Mouse (Mus musculus) lung, embryonic 15.5 days (tissue): ENCODE measurements at regions not wholly inside any gene's neighbourhood (a gene's known extent, or its start where the extent isn't known, plus 50 kb on each side); places are given as distances from the start of the nearest gene placed in this dataset.

Experiments
- ATAC-seq: fragments of 200-750 bp; cut with Nextera tagmentation; 2 replicates; pipeline ENCODE4 v1.8.0; 2017; ENCODE audit warnings: moderate number of reproducible peaks, borderline replicate concordance; ENCODE audit not compliant: low FRiP score, low TSS enrichment; ENCODE audit errors: extremely low read depth
- H3K27ac ChIP-seq: fragments of 300-500 bp; sonication (generic); 2 replicates; pipeline ENCODE4 v1.5.1; 2015; ENCODE audit warnings: moderate library complexity, mild to moderate bottlenecking, inconsistent platforms
- H3K27me3 ChIP-seq: fragments of 300-500 bp; sonication (generic); 2 replicates; pipeline ENCODE4 v1.6.1; 2015; ENCODE audit warnings: inconsistent platforms
- H3K36me3 ChIP-seq: fragments of 300-500 bp; sonication (generic); 2 replicates; pipeline ENCODE4 v1.6.1; 2015; ENCODE audit warnings: inconsistent platforms
- H3K4me1 ChIP-seq: fragments of 300-500 bp; sonication (generic); 2 replicates; pipeline ENCODE4 v1.6.1; 2015; ENCODE audit warnings: inconsistent platforms
- H3K4me2 ChIP-seq: fragments of 300-500 bp; sonication (generic); 2 replicates; pipeline ENCODE4 v1.6.1; 2015; ENCODE audit warnings: inconsistent platforms, mild to moderate bottlenecking, moderate library complexity
- H3K4me3 ChIP-seq: fragments of 300-500 bp; sonication (generic); 2 replicates; pipeline ENCODE4 v1.5.1; 2015; ENCODE audit warnings: mild to moderate bottlenecking, inconsistent platforms
- H3K9ac ChIP-seq: fragments of 300-500 bp; sonication (generic); 2 replicates; pipeline ENCODE4 v1.6.1; 2015; ENCODE audit warnings: inconsistent platforms
- H3K9me3 ChIP-seq: fragments of 300-500 bp; sonication (generic); 2 replicates; pipeline ENCODE4 v1.6.1; 2016; ENCODE audit warnings: inconsistent platforms
- WGBS: fragments of 180-500 bp; shearing (Covaris S2); methylation state at CpG from one replicate; pipeline ENCODE4 v1.1.7; 2015; 5-methylcytosine and 5-hydroxymethylcytosine counted together

DNA sequence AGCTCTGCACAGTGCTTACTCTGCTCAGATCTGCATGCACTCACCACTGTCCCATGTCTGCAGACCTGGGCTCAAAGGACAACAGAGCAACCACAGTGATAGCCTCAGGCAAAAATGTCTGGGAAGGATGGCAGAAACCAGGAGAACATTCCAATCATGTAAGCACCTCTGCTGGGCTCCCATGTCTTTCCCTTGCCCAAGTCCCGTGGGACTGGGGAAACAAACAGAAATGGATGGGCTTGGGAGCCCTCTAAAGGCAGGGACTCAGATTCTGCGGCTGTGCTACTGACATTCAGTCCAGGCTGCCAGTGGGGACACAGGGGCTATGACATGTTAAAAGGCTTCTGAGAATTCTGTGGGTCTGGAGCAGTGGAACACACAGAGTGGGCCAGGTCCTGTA is 128.8 kb upstream of the Dock1 start:
- Histone ChIP-seq H3K9me3 (no peaks in the 10 kb centered on the region), H3K4me3 (no peak overlapping the region), H3K4me1 (no peaks in the 10 kb centered on the region), H3K9ac (no peak overlapping the region), H3K4me2 (no peak overlapping the region), H3K27me3 (no peaks in the 10 kb centered on the region), H3K36me3 (no peaks in the 10 kb centered on the region), H3K27ac (no peak overlapping the region)
- ATAC-seq: no peak
- WGBS: 36% methylated on average over 2 of the region's 2 CpGs

DNA sequence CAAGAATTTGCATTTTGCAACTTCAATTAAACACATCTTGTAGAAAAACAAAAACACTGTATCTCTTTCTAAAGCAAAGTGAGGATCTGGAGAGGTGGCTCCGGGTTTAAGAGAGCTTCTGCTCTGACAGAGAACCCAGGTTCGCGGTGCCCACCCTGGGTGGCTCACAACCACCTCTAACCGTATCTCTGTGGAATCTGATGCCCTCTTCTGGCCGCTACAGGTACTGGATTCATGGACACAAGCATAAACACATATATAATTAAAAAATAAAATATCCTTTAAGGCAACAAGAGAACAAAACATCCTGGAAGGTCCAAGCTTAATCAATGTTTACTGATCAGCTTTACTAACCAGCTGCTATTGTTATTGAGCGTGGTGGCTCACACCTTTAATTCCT is 124.3 kb upstream of the Dock1 start:
- Histone ChIP-seq H3K4me2 (no peak overlapping the region), H3K4me3 (no peak overlapping the region), H3K4me1 (peaks cover 11% of the 10 kb centered on the region; the same call in 1 of the 2 replicates), H3K9me3 (no peaks in the 10 kb centered on the region), H3K9ac (no peak overlapping the region), H3K27ac (no peak overlapping the region), H3K36me3 (no peaks in the 10 kb centered on the region), H3K27me3 (no peaks in the 10 kb centered on the region)
- ATAC-seq: no peak
- 68% methylated on average over 6 of the region's 6 CpGs for WGBS

DNA sequence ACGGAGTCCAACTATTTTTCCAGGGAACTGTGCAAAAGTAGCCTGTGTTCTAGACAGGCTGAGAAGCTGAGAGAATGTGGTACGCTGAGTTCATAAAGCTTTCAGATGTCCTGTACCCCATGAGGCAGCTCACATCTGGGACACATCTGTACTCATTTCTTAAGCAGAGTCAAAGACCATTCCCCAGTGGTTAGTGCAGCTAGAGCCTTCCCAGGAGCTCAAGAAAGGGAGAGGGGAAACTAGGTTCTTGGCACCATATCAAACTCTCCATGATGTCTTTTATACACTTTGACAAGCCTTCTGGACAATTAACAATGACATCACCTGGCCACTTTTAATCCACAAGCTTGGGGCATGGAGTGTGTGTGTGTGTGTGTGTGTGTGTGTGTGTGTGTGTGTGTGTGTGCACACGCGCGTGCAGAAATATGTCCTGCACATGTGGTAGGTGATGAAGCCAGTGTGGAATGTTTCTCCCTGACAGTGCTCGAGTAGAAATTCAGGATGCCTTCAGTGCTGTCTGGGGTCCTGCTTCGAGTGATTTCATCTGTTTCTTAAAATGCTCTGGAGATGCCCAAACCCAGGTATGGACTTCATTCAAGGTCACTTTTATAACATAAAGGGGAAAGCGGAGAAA is 121.1 kb upstream of the Dock1 start:
- WGBS: 66% methylated on average over 8 of the region's 8 CpGs
- ATAC-seq: no peak

DNA sequence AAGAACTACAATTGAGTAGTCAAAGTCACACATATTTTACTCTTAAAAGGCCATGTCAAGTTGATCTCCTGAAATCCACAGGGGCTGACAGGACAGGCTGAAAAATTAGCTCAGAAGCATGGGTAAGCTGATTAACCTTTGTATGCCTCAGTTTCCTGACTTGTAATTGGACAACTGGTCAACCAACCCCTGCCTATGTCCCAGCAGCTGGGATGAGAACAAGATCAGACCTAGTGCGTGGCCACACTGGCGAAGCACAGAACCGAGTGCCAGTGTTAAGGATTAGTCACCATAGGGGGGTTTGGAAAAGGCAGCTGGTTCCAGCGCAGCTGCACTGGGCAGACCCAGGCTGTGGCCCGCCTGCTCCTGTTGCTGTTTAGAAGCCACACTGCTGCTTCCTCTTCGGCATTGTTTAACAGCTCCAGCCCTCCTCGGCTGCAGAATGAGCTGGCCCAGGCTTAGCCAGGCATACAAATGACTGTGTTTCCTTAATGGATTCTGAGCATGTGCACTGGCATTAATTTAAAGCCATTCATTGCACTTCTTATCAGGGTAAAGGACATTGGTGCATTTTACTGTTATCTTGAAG is 120.1 kb upstream of the Dock1 start:
- Histone ChIP-seq H3K9ac (no peak overlapping the region), H3K27me3 (no peaks in the 10 kb centered on the region), H3K9me3 (no peaks in the 10 kb centered on the region), H3K4me1 (peaks cover 21% of the 10 kb centered on the region), H3K4me2 (no peak overlapping the region), H3K4me3 (no peak overlapping the region), H3K36me3 (no peaks in the 10 kb centered on the region), H3K27ac (peak overlapping the region; percentile 56)
- 40% methylated on average over 7 of the region's 7 CpGs for WGBS
- no peak for ATAC-seq

More for the DNA sequence above, 121.1 kb upstream of the Dock1 start:
- peaks cover 21% of the 10 kb centered on the region for H3K4me1 ChIP-seq
- no peak overlapping the region for H3K4me3 ChIP-seq
- no peak overlapping the region for H3K27ac ChIP-seq
- no peaks in the 10 kb centered on the region for H3K27me3 ChIP-seq
- H3K9me3 ChIP-seq: no peaks in the 10 kb centered on the region
- H3K36me3 ChIP-seq: no peaks in the 10 kb centered on the region
- no peak overlapping the region for H3K9ac ChIP-seq
- no peak overlapping the region for H3K4me2 ChIP-seq

DNA sequence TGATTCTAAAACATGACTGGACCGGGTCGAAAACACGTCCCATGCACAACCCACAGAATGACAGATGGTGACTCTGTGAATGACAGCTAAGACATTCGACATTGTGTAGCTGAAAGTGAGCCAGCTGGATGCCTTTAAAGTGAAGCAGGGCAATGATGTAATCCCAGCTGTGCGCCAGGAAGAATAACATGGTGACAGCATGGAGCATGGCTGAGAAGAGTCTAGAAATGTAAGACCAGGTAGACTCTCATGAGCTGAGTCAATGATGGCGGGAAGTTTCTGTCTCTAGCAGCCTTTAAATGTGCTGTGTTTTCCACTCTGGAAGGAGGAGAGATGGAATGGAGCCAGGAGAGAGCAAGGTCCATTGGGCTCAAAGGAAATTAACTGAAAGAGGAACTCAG is 118.4 kb upstream of the Dock1 start:
- H3K36me3 ChIP-seq: no peaks in the 10 kb centered on the region
- 36% methylated on average over 6 of the region's 6 CpGs for WGBS
- H3K9me3 ChIP-seq: no peaks in the 10 kb centered on the region
- H3K4me3 ChIP-seq: no peak overlapping the region
- no peak overlapping the region for H3K4me2 ChIP-seq
- no peaks in the 10 kb centered on the region for H3K27me3 ChIP-seq
- no peak overlapping the region for H3K27ac ChIP-seq
- no peak overlapping the region for H3K9ac ChIP-seq
- 0 out of 2 replicates have a peak, but pooled peaks have one; percentile 43 for ATAC-seq
- H3K4me1 ChIP-seq: peaks cover 27% of the 10 kb centered on the region

DNA sequence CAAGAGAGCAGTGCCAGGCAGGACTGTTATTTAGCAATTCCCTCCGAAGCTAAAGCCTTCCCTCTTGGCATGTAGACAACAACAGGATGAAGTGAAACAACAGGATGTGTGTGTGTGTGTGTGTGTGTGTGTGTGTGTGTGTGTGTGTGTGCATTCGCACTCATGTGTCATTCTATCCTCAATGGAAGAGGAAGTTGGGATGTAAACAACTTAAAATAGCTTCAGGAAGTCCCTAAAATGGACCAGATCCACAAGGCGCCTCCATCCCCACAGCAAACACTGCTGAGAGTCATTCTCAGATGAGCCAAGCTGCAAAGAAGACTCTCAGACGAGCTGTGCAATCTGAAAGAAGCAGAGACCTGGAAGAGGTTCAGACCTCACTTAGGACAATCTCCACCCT is 114.4 kb upstream of the Dock1 start:
- Histone ChIP-seq H3K9me3 (no peaks in the 10 kb centered on the region), H3K4me2 (no peak overlapping the region), H3K9ac (no peak overlapping the region), H3K36me3 (no peaks in the 10 kb centered on the region), H3K27me3 (no peaks in the 10 kb centered on the region), H3K27ac (peak overlapping the region; percentile 77), H3K4me3 (no peak overlapping the region), H3K4me1 (peaks cover 18% of the 10 kb centered on the region)
- peak; percentile 67 for ATAC-seq
- WGBS: 26% methylated on average over 4 of the region's 4 CpGs

DNA sequence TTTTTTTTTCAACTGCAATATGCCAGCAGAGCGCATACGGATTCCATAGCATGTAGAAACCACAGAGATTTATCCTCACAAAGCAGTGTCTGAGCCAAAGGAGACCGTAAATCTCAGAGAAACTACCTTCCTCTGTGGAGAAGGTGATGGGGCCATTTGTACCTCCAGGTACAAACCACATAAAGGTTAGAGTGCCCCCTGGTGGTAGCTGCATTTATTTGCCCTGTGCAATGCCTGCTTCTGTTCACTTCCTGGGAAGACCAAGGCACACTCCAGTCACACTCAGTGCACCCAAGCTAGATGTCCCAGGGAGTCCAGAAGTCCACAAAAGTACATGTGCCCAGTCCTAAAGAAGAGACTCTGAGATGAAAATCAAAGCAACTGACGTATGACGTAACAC is 104.1 kb upstream of the Dock1 start:
- Histone ChIP-seq H3K27ac (no peak overlapping the region), H3K4me2 (no peak overlapping the region), H3K9me3 (no peaks in the 10 kb centered on the region), H3K4me1 (no peaks in the 10 kb centered on the region), H3K36me3 (no peaks in the 10 kb centered on the region), H3K4me3 (no peak overlapping the region), H3K27me3 (no peaks in the 10 kb centered on the region), H3K9ac (no peak overlapping the region)
- ATAC-seq: no peak
- WGBS: 74% methylated on average over 5 of the region's 5 CpGs

DNA sequence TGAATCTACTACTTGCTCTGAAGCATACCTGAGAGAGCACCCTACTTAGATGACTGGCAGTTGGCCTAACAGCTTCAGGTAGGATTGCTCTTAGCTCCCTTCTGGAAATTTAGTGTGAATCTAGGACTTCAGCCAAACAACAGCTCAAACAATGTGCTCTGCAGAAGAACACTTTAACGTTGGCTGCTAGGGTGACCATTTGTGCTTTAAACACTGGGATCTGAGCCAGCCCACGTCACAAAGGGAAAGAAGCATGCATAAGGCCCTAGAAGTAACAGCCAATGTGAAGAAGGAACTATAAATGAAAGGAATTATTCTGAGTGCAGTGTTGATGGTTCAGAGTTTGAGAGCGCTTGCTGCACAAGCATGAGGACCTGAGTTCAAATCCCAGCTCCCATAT is 101.2 kb upstream of the Dock1 start:
- Histone ChIP-seq H3K4me1 (no peaks in the 10 kb centered on the region), H3K36me3 (no peaks in the 10 kb centered on the region), H3K4me3 (no peak overlapping the region), H3K4me2 (no peak overlapping the region), H3K9ac (no peak overlapping the region), H3K9me3 (no peaks in the 10 kb centered on the region), H3K27ac (no peak overlapping the region), H3K27me3 (no peaks in the 10 kb centered on the region)
- no peak for ATAC-seq
- 48% methylated on average over 3 of the region's 3 CpGs for WGBS

DNA sequence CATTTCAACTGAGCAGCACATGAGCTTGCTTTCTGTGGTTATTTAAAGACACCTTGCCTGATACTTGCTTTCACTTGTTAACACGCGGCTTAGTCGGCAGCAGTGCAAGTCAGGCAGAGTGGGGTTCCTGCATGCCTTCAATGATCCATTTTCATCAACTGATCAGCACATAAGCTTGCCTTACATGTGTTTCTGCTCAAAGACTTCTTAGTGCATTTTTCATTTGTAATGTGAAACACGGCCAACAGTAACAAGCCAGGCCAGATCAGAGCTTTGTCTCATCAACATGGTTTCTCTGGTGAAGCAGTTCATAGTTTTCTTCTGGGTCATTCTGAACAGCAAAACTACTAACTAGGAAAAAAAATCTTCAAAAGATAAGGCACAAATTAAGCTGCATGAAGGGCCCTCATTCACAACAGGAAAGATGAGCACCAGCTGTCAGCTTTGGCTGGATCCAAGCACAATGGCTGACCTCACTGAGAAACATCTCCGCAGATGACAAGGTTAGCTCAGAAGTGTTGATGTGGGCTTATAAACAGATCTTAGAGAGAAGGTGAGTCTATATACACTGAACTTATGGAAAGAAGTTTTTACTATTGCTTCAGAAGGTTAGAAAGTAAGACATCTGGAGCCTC is 100.2 kb upstream of the Dock1 start:
- H3K27me3 ChIP-seq: no peaks in the 10 kb centered on the region
- H3K4me1 ChIP-seq: no peaks in the 10 kb centered on the region
- H3K27ac ChIP-seq: no peak overlapping the region
- H3K9me3 ChIP-seq: no peaks in the 10 kb centered on the region
- WGBS: 71% methylated on average over 5 of the region's 5 CpGs
- H3K4me2 ChIP-seq: no peak overlapping the region
- H3K9ac ChIP-seq: no peak overlapping the region
- H3K36me3 ChIP-seq: no peaks in the 10 kb centered on the region
- H3K4me3 ChIP-seq: no peak overlapping the region
- ATAC-seq: no peak

DNA sequence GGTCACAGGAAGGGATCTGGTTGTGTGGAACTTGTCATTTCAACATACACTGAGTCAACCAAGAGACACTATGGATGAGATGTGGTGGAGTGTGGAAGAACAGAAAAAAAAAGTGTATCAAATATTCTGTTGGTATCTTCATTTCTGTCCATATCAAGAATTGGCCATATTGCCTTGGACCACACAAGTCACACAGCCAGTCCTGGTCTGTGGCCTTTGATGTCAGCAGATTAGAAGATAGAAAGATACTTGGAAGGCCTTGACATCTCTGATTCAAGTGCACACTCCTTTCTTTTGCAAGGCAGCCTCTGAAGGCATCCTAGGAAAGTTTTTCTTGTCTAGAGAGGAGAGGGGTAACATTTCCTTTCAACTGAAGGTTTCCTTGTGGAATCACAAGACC is 88.7 kb upstream of the Dock1 start:
- H3K4me1 ChIP-seq: no peaks in the 10 kb centered on the region
- H3K4me3 ChIP-seq: no peak overlapping the region
- H3K4me2 ChIP-seq: no peak overlapping the region
- H3K9ac ChIP-seq: no peak overlapping the region
- no peak overlapping the region for H3K27ac ChIP-seq
- no peaks in the 10 kb centered on the region for H3K27me3 ChIP-seq
- no peaks in the 10 kb centered on the region for H3K9me3 ChIP-seq
- no peaks in the 10 kb centered on the region for H3K36me3 ChIP-seq
- no peak for ATAC-seq

DNA sequence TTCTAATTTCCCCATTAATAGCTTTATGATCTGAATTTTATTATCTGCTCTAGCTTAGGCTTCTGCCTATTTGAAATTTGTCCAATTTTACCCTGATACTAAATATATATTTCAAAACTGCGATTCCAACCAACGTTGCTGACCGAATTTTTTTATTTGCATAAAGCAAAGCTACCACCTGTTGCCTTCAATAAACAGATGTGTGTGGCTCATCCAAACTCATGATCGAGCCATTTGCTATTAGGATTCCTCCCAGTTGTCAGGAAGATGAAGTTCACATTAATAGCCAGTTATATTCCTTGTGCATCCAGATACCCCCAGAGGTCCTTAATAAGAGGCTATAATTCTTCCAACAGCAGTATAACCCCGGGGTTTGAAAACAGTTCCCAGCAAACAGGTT is 85.0 kb upstream of the Dock1 start:
- H3K9me3 ChIP-seq: no peaks in the 10 kb centered on the region
- H3K4me2 ChIP-seq: no peak overlapping the region
- no peak for ATAC-seq
- no peaks in the 10 kb centered on the region for H3K36me3 ChIP-seq
- 72% methylated on average over 5 of the region's 5 CpGs for WGBS
- H3K27me3 ChIP-seq: no peaks in the 10 kb centered on the region
- no peak overlapping the region for H3K27ac ChIP-seq
- no peak overlapping the region for H3K4me3 ChIP-seq
- H3K4me1 ChIP-seq: no peaks in the 10 kb centered on the region
- H3K9ac ChIP-seq: no peak overlapping the region

DNA sequence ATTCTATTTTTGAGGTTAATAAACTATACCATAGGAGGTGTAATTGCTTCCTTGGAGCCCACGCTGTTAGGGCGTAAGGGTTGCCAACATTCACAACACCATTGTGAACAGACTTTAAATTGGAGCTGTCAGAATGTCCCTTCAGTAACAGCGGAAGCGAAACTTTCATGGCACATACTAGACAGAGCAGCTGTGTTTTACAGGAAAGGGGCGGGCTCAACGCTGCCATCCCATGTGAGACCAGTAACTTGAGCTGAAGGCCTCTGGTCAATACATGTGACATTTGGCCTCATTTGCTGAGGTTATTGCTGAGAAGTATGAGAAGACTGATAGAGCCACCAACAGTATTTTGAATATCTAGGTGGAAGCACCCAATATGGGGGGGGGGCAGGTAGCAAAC is 83.5 kb upstream of the Dock1 start:
- H3K9me3 ChIP-seq: no peaks in the 10 kb centered on the region
- WGBS: 86% methylated on average over 6 of the region's 6 CpGs
- H3K9ac ChIP-seq: no peak overlapping the region
- H3K27me3 ChIP-seq: no peaks in the 10 kb centered on the region
- no peak overlapping the region for H3K4me3 ChIP-seq
- H3K36me3 ChIP-seq: no peaks in the 10 kb centered on the region
- no peak overlapping the region for H3K4me2 ChIP-seq
- H3K27ac ChIP-seq: no peak overlapping the region
- H3K4me1 ChIP-seq: no peaks in the 10 kb centered on the region
- ATAC-seq: no peak
